Mouse (Mus musculus): Measurements from ENCODE around the gene Dhx16. TPM values are rescaled to one million over a fixed set of nuclear protein-coding genes. Genes with fewer than 3 reads are reported as not detected.
"Not testable (repeated sequence)": the region's sequence is repeated elsewhere in the genome, so short reads cannot be mapped to it uniquely, and the experiment has no call there.

The Dhx16 gene
- polyA plus RNA-seq, 1 experiment from 2014 or later = 42.4 TPM

DNA sequence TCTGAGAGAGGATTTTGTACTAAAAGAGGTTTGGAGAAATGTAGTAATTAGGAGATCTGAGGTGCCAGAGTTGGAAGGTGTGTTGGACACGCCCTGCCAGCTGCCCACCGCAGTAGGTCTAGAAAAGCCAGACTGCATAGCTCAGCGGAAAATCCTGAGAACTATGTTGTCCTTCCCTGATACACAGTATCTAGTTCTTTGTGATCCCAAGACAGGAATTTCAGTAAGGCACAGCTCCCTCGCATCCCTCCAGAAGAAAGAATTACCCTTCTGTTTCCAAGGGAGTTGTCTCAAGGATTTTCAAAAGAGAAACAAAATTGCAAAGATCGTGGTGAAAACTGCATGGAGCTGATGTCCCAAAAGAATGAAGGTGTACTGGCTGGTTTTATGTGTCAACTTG is 41.0 kb upstream of the Dhx16 start:
- peak overlapping the region; percentile 53 for H3K9ac ChIP-seq

DNA sequence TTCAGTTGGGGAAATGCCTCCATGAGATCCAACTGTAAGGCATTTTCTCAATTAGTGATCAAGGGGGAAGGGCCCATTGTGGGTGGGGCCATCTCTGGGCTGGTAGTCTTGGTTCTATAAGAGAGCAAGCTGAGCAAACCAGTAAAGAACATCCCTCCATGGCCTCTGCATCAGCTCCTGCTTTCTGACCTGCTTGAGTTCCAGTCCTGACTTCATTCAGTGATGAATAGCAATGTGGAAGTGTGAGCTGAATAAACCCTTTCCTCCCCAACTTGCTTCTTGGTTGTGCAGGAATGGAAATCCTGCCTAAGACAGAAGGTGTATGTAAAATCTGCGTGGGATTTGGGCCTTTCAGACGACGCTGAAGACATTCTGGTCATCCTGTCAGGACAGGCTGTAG is 40.6 kb upstream of the Dhx16 start:
- H3K4me3 ChIP-seq (replicated peaks) = peak overlapping the region; percentile 82
- H3K4me2 ChIP-seq = peak overlapping the region; percentile 62
- peak overlapping the region; percentile 53; the same call in 1 of the 2 replicates for H3K9ac ChIP-seq
- peak overlapping the region; percentile 98 for H3K27ac ChIP-seq
- H3K9me3 ChIP-seq (replicated peaks); H3K27me3 ChIP-seq; ATAC-seq (replicated peaks; ENCODE audit: low FRiP score): not testable (repeated sequence)
- H3K36me3 ChIP-seq = peaks cover 27% of the 10 kb centered on the region
- H3K4me1 ChIP-seq = peaks cover 50% of the 10 kb centered on the region
- WGBS = 48% methylated on average over 3 of the region's 3 CpGs

More for the DNA sequence above, 41.0 kb upstream of the Dhx16 start:
- H3K4me3 ChIP-seq (replicated peaks) = peak overlapping the region; percentile 82
- ATAC-seq (replicated peaks; ENCODE audit: low FRiP score) = no peak
- WGBS = under 1% methylated on average over 5 of the region's 5 CpGs
- peaks cover 55% of the 10 kb centered on the region for H3K4me1 ChIP-seq
- H3K27ac ChIP-seq = peak overlapping the region; percentile 98
- H3K27me3 ChIP-seq = no peaks in the 10 kb centered on the region
- H3K9me3 ChIP-seq (replicated peaks) = no peaks in the 10 kb centered on the region
- H3K4me2 ChIP-seq = peak overlapping the region; percentile 62
- H3K36me3 ChIP-seq = peaks cover 31% of the 10 kb centered on the region

DNA sequence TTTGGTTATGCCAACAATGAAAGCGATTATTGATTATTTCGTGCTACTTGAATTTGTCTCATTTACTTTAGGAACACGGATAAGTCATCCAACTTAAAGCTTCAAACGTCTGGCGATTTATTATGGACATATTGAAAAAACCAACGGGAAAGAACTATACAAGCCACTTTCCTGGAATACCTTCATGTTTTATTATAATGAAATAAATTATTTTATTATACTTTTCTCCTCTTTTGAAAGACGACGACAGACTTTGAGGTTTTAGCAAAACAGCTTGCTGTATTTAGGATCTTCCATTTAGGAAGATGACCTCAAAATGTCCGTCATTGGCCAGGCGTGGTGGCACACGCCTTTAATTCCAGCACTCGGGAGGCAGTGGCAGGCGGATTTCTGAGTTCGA is 39.1 kb upstream of the Dhx16 start:
- H3K27me3 ChIP-seq = no peaks in the 10 kb centered on the region
- ATAC-seq (replicated peaks; ENCODE audit: low FRiP score) = no peak
- peaks cover 25% of the 10 kb centered on the region for H3K36me3 ChIP-seq
- H3K4me1 ChIP-seq = peaks cover 35% of the 10 kb centered on the region
- H3K9me3 ChIP-seq (replicated peaks) = no peaks in the 10 kb centered on the region
- 53% methylated on average over 14 of the region's 14 CpGs for WGBS
- H3K4me2 ChIP-seq = peak overlapping the region; percentile 56
- peak overlapping the region; percentile 24 for H3K9ac ChIP-seq
- H3K4me3 ChIP-seq (replicated peaks) = peak overlapping the region; percentile 76
- 0 out of 2 replicates have a peak overlapping the region, but pooled peaks have one; percentile 82 for H3K27ac ChIP-seq

GRCm38 (mm10) chr17:35841076-35841950 is 38.3 kb upstream of the Dhx16 start, which contains the start of gene Mdc1:
Gene Mdc1 (plus strand): TSS chr17:35841515.
- H3K36me3 ChIP-seq = peaks cover 25% of the 10 kb centered on the region
- peaks cover 27% of the 10 kb centered on the region for H3K4me1 ChIP-seq
- under 1% methylated on average over 59 of the region's 59 CpGs for WGBS
- H3K4me3 ChIP-seq (replicated peaks) = peak within 1 kb of the TSS; percentile 76
- H3K27me3 ChIP-seq = no peaks in the 10 kb centered on the region
- H3K4me2 ChIP-seq = peak within 1 kb of the TSS; percentile 74
- ATAC-seq (replicated peaks; ENCODE audit: low FRiP score) = peak; percentile 92
- peak within 1 kb of the TSS; percentile 68 for H3K9ac ChIP-seq
- H3K27ac ChIP-seq = peak within 1 kb of the TSS; percentile 93
- no peaks in the 10 kb centered on the region for H3K9me3 ChIP-seq (replicated peaks)

GRCm38 (mm10) chr17:35842006-35842405 is 37.6 kb upstream of the Dhx16 start:
- Histone ChIP-seq H3K27ac (peak overlapping the region; percentile 93), H3K36me3 (peaks cover 29% of the 10 kb centered on the region), H3K9ac (peak overlapping the region; percentile 68), H3K9me3 (replicated peaks) (no peaks in the 10 kb centered on the region), H3K4me1 (peaks cover 27% of the 10 kb centered on the region), H3K27me3 (no peaks in the 10 kb centered on the region), H3K4me2 (peak overlapping the region; percentile 74), H3K4me3 (replicated peaks) (peak overlapping the region; percentile 76)
- WGBS = 13% methylated on average over 11 of the region's 11 CpGs
- ATAC-seq (replicated peaks; ENCODE audit: low FRiP score) = no peak

GRCm38 (mm10) chr17:35843514-35843913 is 36.1 kb upstream of the Dhx16 start:
- Histone ChIP-seq H3K4me1 (peaks cover 27% of the 10 kb centered on the region), H3K27ac (no peak overlapping the region), H3K4me3 (replicated peaks) (no peak overlapping the region), H3K9me3 (replicated peaks) (no peaks in the 10 kb centered on the region), H3K9ac (no peak overlapping the region), H3K27me3 (no peaks in the 10 kb centered on the region), H3K4me2 (no peak overlapping the region), H3K36me3 (peaks cover 44% of the 10 kb centered on the region)
- no peak for ATAC-seq (replicated peaks; ENCODE audit: low FRiP score)
- 95% methylated on average over 3 of the region's 3 CpGs for WGBS

DNA sequence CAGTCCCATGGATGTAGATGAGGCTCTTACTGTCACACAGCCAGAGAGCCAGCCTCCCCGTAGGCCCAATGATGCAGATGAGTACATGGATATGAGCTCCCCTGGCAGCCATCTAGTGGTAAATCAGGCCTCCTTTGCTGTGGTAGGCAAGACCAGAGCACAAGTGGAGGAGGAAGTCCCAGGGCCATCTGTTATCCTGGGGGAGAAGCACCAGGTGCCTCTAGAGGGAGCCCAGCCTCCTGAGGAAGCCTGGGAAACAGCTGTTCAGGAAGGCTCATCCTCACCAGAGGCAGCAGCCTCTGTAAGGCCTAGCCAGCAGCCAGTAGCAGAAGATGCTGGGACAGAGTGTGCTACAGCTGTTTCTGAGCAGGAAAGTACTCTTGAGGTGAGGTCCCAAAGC is 31.5 kb upstream of the Dhx16 start:
- Histone ChIP-seq H3K4me3 (replicated peaks) (no peak overlapping the region), H3K4me2 (no peak overlapping the region), H3K27me3 (no peaks in the 10 kb centered on the region), H3K27ac (no peak overlapping the region), H3K36me3 (peaks cover 88% of the 10 kb centered on the region), H3K4me1 (peaks cover 2% of the 10 kb centered on the region), H3K9me3 (replicated peaks) (no peaks in the 10 kb centered on the region), H3K9ac (no peak overlapping the region)
- 54% methylated on average over 1 of the region's 1 CpGs for WGBS
- peak; percentile 60; the same call in 1 of the 2 replicates for ATAC-seq (replicated peaks; ENCODE audit: low FRiP score)

GRCm38 (mm10) chr17:35850974-35851373 is 28.6 kb upstream of the Dhx16 start:
- H3K4me3 ChIP-seq (replicated peaks) = no peak overlapping the region
- no peak overlapping the region for H3K9ac ChIP-seq
- 96% methylated on average over 3 of the region's 3 CpGs for WGBS
- H3K4me2 ChIP-seq = no peak overlapping the region
- ATAC-seq (replicated peaks; ENCODE audit: low FRiP score) = no peak
- peaks cover 94% of the 10 kb centered on the region for H3K36me3 ChIP-seq
- no peaks in the 10 kb centered on the region for H3K4me1 ChIP-seq
- H3K9me3 ChIP-seq (replicated peaks) = no peaks in the 10 kb centered on the region
- H3K27ac ChIP-seq = no peak overlapping the region
- no peaks in the 10 kb centered on the region for H3K27me3 ChIP-seq

- no peak for ATAC-seq (replicated peaks; ENCODE audit: low FRiP score)
These were observed 20.2 kb upstream of the Dhx16 start for GRCm38 (mm10) chr17:35859371-35859770.

DNA sequence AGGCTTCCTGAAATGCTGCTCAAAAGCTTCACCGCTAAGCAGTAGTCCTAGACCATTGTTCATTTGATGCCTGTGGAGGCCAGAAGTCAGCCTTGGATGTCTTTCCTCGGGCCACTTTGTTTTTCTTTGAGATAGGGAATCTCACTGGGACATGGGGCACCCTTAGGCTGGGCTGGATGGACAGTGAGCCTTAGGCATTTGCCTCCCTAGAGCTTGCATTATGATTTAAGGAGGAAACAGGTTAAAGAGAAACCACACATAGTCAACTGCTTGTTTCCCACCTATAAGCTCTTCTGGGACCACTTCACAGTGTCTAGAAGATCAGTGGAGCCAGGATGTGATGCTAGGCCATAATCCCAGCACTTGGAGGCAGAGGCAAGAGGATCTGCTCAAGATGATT is 19.8 kb upstream of the Dhx16 start:
- Histone ChIP-seq H3K9me3 (replicated peaks) (no peaks in the 10 kb centered on the region), H3K9ac (no peak overlapping the region), H3K27me3 (no peaks in the 10 kb centered on the region), H3K4me3 (replicated peaks) (no peak overlapping the region), H3K27ac (no peak overlapping the region), H3K4me1 (peaks cover 19% of the 10 kb centered on the region), H3K36me3 (peaks cover 39% of the 10 kb centered on the region), H3K4me2 (no peak overlapping the region)
- ATAC-seq (replicated peaks; ENCODE audit: low FRiP score) = no peak
- WGBS = 49% methylated on average over 2 of the region's 2 CpGs

More at GRCm38 (mm10) chr17:35859371-35859770, 20.2 kb upstream of the Dhx16 start:
- H3K4me2 ChIP-seq = no peak overlapping the region
- peaks cover 14% of the 10 kb centered on the region for H3K4me1 ChIP-seq
- no peaks in the 10 kb centered on the region for H3K27me3 ChIP-seq
- H3K4me3 ChIP-seq (replicated peaks) = no peak overlapping the region
- H3K36me3 ChIP-seq = peaks cover 44% of the 10 kb centered on the region
- WGBS = 91% methylated on average over 1 of the region's 1 CpGs
- H3K27ac ChIP-seq = no peak overlapping the region
- H3K9ac ChIP-seq = no peak overlapping the region
- no peaks in the 10 kb centered on the region for H3K9me3 ChIP-seq (replicated peaks)

DNA sequence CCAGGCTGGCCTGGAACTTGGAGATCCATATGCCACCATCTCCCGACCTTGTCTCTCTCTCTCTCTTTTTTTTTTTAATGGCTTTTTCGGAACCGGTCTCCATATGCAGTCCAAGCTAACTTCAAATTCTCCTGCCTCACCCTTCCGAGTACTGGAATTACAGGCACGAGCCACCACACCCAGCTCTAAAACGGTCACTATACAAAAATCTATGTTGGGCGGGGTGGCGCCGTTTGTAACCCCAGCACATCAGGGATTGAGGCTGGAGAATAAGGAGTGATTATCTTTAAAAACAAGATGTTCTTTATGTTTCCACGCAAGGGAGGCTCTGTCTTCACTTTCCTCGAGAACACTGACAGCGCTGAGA is 18.8 kb upstream of the Dhx16 start:
- peaks cover 33% of the 10 kb centered on the region for H3K36me3 ChIP-seq

DNA sequence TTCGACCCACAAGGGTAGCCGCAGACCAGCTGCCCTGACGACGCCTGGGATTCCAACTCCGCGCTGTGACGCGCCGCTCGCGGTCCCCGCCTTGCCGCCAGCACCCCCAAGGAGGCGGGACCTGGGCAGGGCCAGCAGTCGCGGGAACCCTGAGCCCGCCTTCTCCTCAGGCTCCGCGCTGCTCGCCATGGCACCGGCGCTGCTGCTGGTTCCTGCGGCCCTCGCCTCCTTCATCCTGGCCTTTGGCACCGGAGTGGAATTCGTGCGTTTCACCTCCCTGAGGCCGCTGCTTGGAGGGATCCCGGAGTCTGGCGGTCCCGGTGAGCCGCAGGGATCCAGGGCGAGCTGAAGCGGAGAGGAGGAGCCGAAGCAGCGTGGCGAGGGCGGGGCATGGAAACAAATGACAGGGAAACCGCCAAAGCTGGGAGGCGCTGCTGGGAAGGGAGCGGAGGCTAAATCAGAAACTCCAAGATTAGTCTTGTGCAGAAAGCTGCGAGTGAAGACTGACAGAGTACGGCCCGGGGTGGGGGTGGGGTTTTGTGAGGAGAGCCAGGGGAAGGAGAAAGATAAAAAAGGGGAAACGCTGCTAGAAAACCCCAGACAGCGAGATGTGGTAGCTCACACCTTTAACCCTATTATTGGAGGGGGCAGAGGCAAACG is 18.3 kb upstream of the Dhx16 start, which contains the start of gene Nrm:
Gene Nrm (plus strand): TSS at position 121 of the 660 bp plus-strand sequence.
- Histone ChIP-seq H3K36me3 (peaks cover 29% of the 10 kb centered on the region), H3K9me3 (replicated peaks) (no peaks in the 10 kb centered on the region), H3K4me3 (replicated peaks) (peak within 1 kb of the TSS; percentile 71), H3K27me3 (no peaks in the 10 kb centered on the region), H3K9ac (peak within 1 kb of the TSS; percentile 72), H3K4me2 (peak within 1 kb of the TSS; percentile 65), H3K27ac (peak within 1 kb of the TSS; percentile 94), H3K4me1 (peaks cover 28% of the 10 kb centered on the region)
- peak; percentile 90 for ATAC-seq (replicated peaks; ENCODE audit: low FRiP score)
- WGBS = under 1% methylated on average over 47 of the region's 47 CpGs

More for the DNA sequence above, 18.8 kb upstream of the Dhx16 start:
- Histone ChIP-seq H3K27ac (peak overlapping the region; percentile 94), H3K4me1 (peaks cover 25% of the 10 kb centered on the region), H3K9ac (peak overlapping the region; percentile 72), H3K4me3 (replicated peaks) (peak overlapping the region; percentile 71), H3K4me2 (peak overlapping the region; percentile 65), H3K9me3 (replicated peaks) (no peaks in the 10 kb centered on the region), H3K27me3 (no peaks in the 10 kb centered on the region)
- ATAC-seq (replicated peaks; ENCODE audit: low FRiP score) = no peak
- 4% methylated on average over 12 of the region's 12 CpGs for WGBS
